In the genomic region with DNA sequence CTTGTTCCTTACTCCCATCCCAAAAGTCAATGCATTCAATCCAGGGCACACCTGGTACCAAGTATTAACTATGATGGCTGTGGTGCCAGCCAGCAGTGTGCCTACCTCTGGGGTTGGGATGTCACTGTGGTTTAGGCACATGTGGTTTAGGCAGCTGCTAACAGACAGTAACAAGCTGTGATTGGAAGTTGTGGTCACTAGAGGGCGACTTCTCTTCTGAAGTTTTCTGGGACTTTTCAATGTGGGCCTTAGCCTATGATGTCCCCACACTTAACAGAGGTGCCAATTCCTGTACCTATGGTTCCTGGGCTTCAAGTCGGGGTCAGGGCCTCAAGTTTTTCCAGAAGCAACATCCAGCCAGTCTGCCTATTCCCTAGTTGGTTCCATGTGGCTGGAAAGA, we compare ENCODE assay signal across 9 mouse cellular contexts. TPM values are rescaled to one million over a fixed set of nuclear protein-coding genes. Genes with fewer than 3 reads are reported as not detected.
DNase-seq lines count a peak whose midpoint lies in the region; ATAC-seq and TF ChIP-seq lines count a peak whose summit lies in the region.
"Had no signal": no experiment of that assay in that cellular context is flagged by ENCODE, and none has a peak within 500 bp of the region (broad histone marks: within the 10 kb centered on the region; RNA-seq: fewer than 3 reads in every experiment).

No protein-coding gene starts in this region.

- peak; percentile 73 for DNase-seq in hindbrain, embryonic 11.5 days (ENCODE audit: low spot score)
- DNase-seq in G1E (ENCODE audit: low spot score), result peak; percentile 19
- DNase-seq in frontal cortex, postnatal 36 days (ENCODE audit: low spot score in 2 of 2), result peak; percentile 17 to 51
- peak; percentile 56 for DNase-seq in lung, postnatal 0 days (ENCODE audit: low spot score)
- DNase-seq in thymus, postnatal 0 days (ENCODE audit: low spot score), result peak; percentile 75
- DNase-seq: liver, embryonic 13.5 days had no signal

- no peak for ATAC-seq in hindbrain, embryonic 11.5 days (ENCODE audit: low FRiP score)
- no peak for ATAC-seq in hindbrain, embryonic 12.5 days (ENCODE audit: low FRiP score)
- ATAC-seq in G1E (ENCODE audit: extremely low read depth, insufficient number of reproducible peaks, low FRiP score, poor library complexity, severe bottlenecking), result no peak
- ATAC-seq in lung, postnatal 0 days, result no peak

- no peaks in the 10 kb centered on the region for H3K9me3 ChIP-seq in hindbrain, embryonic 11.5 days (ENCODE audit: control insufficient read depth, low read length)
- no peaks in the 10 kb centered on the region for H3K9me3 ChIP-seq in hindbrain, embryonic 12.5 days (replicated peaks)
- no peaks in the 10 kb centered on the region for H3K9me3 ChIP-seq in G1E (replicated peaks)
- no peaks in the 10 kb centered on the region for H3K9me3 ChIP-seq in lung, postnatal 0 days (ENCODE audit: low read length)
- H3K9me3 ChIP-seq: liver, embryonic 13.5 days; stomach, embryonic 15.5 days had no signal

- H3K4me3 ChIP-seq in hindbrain, embryonic 11.5 days (ENCODE audit: low read depth, low read length), result no peak overlapping the region
- no peak overlapping the region for H3K4me3 ChIP-seq in hindbrain, embryonic 12.5 days
- H3K4me3 ChIP-seq in C2C12 (ENCODE audit: insufficient read depth, poor library complexity, severe bottlenecking) (no peak overlapping the region), G1E (ENCODE audit: low read depth, low read length) (no peak overlapping the region)
- no peak overlapping the region for H3K4me3 ChIP-seq in lung, postnatal 0 days (ENCODE audit: low read depth, low read length)
- H3K4me3 ChIP-seq: liver, embryonic 13.5 days; stomach, embryonic 15.5 days had no signal

- no peak overlapping the region for H3K9ac ChIP-seq in hindbrain, embryonic 11.5 days (ENCODE audit: low read depth, low read length)
- no peak overlapping the region for H3K9ac ChIP-seq in hindbrain, embryonic 12.5 days
- H3K9ac ChIP-seq in lung, postnatal 0 days (replicated peaks; ENCODE audit: low read depth), result no peak overlapping the region
- H3K9ac ChIP-seq: liver, embryonic 13.5 days; stomach, embryonic 15.5 days had no signal

- no peaks in the 10 kb centered on the region for H3K79me2 ChIP-seq in C2C12 (ENCODE audit: control insufficient read depth, insufficient read depth)

- TF ChIP-seq EP300 in lung, postnatal 0 days (IDR thresholded peaks at IDR 0.05), result no peak

- H3K79me3 ChIP-seq in C2C12 (ENCODE audit: low read depth), result no peaks in the 10 kb centered on the region

- H3K36me3 ChIP-seq in hindbrain, embryonic 11.5 days (ENCODE audit: control insufficient read depth, insufficient read depth, low read length), result no peaks in the 10 kb centered on the region
- no peaks in the 10 kb centered on the region for H3K36me3 ChIP-seq in hindbrain, embryonic 12.5 days
- H3K36me3 ChIP-seq in C2C12 (ENCODE audit: control insufficient read depth, insufficient read depth) (no peaks in the 10 kb centered on the region), G1E (replicated peaks) (no peaks in the 10 kb centered on the region)
- no peaks in the 10 kb centered on the region for H3K36me3 ChIP-seq in lung, postnatal 0 days (ENCODE audit: insufficient read depth, low read length)
- H3K36me3 ChIP-seq: liver, embryonic 13.5 days; stomach, embryonic 15.5 days had no signal

- H3K4me1 ChIP-seq in hindbrain, embryonic 11.5 days (replicated peaks; ENCODE audit: control insufficient read depth, insufficient read depth, low read length), result 0 out of 2 replicates have a peak, but pooled peaks cover 4% of the 10 kb centered on the region
- H3K4me1 ChIP-seq in hindbrain, embryonic 12.5 days, result peaks cover 21% of the 10 kb centered on the region
- peaks cover 7% of the 10 kb centered on the region for H3K4me1 ChIP-seq in G1E (ENCODE audit: insufficient read depth, low read depth, low read length)
- H3K4me1 ChIP-seq in lung, postnatal 0 days (ENCODE audit: insufficient read depth, low read depth, low read length), result peaks cover 8% of the 10 kb centered on the region; the same call in 1 of the 2 replicates

- TF ChIP-seq CTCF in C2C12 (IDR thresholded peaks at IDR 0.05; ENCODE audit: control insufficient read depth, insufficient read depth, insufficient read length), result peak; percentile 3
- TF ChIP-seq CTCF in G1E (IDR thresholded peaks at IDR 0.05; ENCODE audit: low read depth, low read length), result peak; percentile 2; the same call in 1 of the 2 replicates
- TF ChIP-seq CTCF in lung, postnatal 0 days (IDR thresholded peaks at IDR 0.05), result peak; percentile 76

- no peak overlapping the region for H3K27ac ChIP-seq in hindbrain, embryonic 11.5 days (ENCODE audit: low read depth, low read length)
- H3K27ac ChIP-seq in hindbrain, embryonic 12.5 days, result no peak overlapping the region
- H3K27ac ChIP-seq in lung, postnatal 0 days (ENCODE audit: low read length), result no peak overlapping the region
- H3K27ac ChIP-seq: liver, embryonic 13.5 days; stomach, embryonic 15.5 days had no signal

- no peak overlapping the region for H3ac ChIP-seq in C2C12 (ENCODE audit: control insufficient read depth, insufficient read length, low read depth)

- H3K4me2 ChIP-seq in hindbrain, embryonic 11.5 days (replicated peaks; ENCODE audit: low read depth, low read length), result no peak overlapping the region
- no peak overlapping the region for H3K4me2 ChIP-seq in hindbrain, embryonic 12.5 days (replicated peaks)
- no peak overlapping the region for H3K4me2 ChIP-seq in lung, postnatal 0 days (replicated peaks; ENCODE audit: low read depth, low read length)
- H3K4me2 ChIP-seq: liver, embryonic 13.5 days; stomach, embryonic 15.5 days had no signal

- no peaks in the 10 kb centered on the region for H3K27me3 ChIP-seq in hindbrain, embryonic 11.5 days (ENCODE audit: control insufficient read depth, insufficient read depth, low read length)
- H3K27me3 ChIP-seq in hindbrain, embryonic 12.5 days, result peaks cover 19% of the 10 kb centered on the region
- H3K27me3 ChIP-seq in C2C12 (ENCODE audit: control insufficient read depth, insufficient read depth, insufficient read length) (peaks cover 5% of the 10 kb centered on the region), G1E (ENCODE audit: insufficient read depth, low read length) (peaks cover 38% of the 10 kb centered on the region)
- H3K27me3 ChIP-seq in lung, postnatal 0 days (replicated peaks; ENCODE audit: insufficient read depth, low read length), result no peaks in the 10 kb centered on the region
- H3K27me3 ChIP-seq: stomach, embryonic 15.5 days had no signal

- WGBS in hindbrain, embryonic 11.5 days, result 11% methylated on average over 2 of the region's 2 CpGs
- 15% methylated on average over 2 of the region's 2 CpGs for WGBS in hindbrain, embryonic 12.5 days
- WGBS in lung, postnatal 0 days, result 8% methylated on average over 2 of the region's 2 CpGs

TF ChIP-seq in C2C12, 6 proteins besides CTCF, POLR2A, EP300 and RAD21:
- no peak for TF ChIP-seq MYOG (IDR thresholded peaks at IDR 0.05; ENCODE audit: control insufficient read depth, extremely low read depth, insufficient read length)
- TF ChIP-seq FOSL1 (IDR thresholded peaks at IDR 0.05; ENCODE audit: insufficient read depth, low read length, poor library complexity, severe bottlenecking), result no peak
- TF ChIP-seq CEBPB (IDR thresholded peaks at IDR 0.05; ENCODE audit: low read depth), result no peak
- no peak for TF ChIP-seq MAX (IDR thresholded peaks at IDR 0.05)

RNA-seq across cellular contexts. Expression of a gene that starts 45.0 kb away (rescaled TPM):
- 1.7 and 2.5 TPM in 2 replicates for polyA plus RNA-seq in hindbrain, embryonic 11.5 days (2014; fragmentation: Nextera tagmentation; extraction: Ambion mirVana)
- 1.0 and 2.0 TPM in 2 replicates for polyA plus RNA-seq in hindbrain, embryonic 12.5 days (2016; fragmentation: Nextera tagmentation; extraction: Ambion mirVana)
- polyA plus RNA-seq in C2C12 (2012; fragmentation: generic; extraction: Trizol) (not detected), G1E (2012) (not detected in 2 replicates)
- total RNA-seq in G1E (2014; fragmentation: Nextera tagmentation) (not detected in 2 replicates), G1E (2017) (0.12 TPM in 1 of 2 replicates, not detected in the other)
- polyA plus RNA-seq in lung, postnatal 0 days (2015; fragmentation: Nextera tagmentation; extraction: Ambion mirVana), result 11.8 and 13.0 TPM in 2 replicates
- polyA plus RNA-seq in thymus, postnatal 0 days (2015; fragmentation: Nextera tagmentation; extraction: Ambion mirVana), result 0.29 and 1.0 TPM in 2 replicates

RNA-seq across cellular contexts. Expression of a gene that starts 56.7 kb away (rescaled TPM):
- 0.27 and 0.88 TPM in 2 replicates for polyA plus RNA-seq in hindbrain, embryonic 11.5 days (2014; fragmentation: Nextera tagmentation; extraction: Ambion mirVana)
- polyA plus RNA-seq in hindbrain, embryonic 12.5 days (2016; fragmentation: Nextera tagmentation; extraction: Ambion mirVana), result 3.1 and 3.4 TPM in 2 replicates
- polyA plus RNA-seq in C2C12 (2012; fragmentation: generic; extraction: Trizol), result 2.7 TPM
- not detected in 2 replicates for total RNA-seq in G1E (2014; fragmentation: Nextera tagmentation)
- total RNA-seq in G1E (2017), result 0.12 and 0.33 TPM in 2 replicates
- not detected in 2 replicates for polyA plus RNA-seq in G1E (2012)
- polyA plus RNA-seq in lung, postnatal 0 days (2015; fragmentation: Nextera tagmentation; extraction: Ambion mirVana), result 0.65 and 0.72 TPM in 2 replicates
- 0.98 and 1.5 TPM in 2 replicates for polyA plus RNA-seq in thymus, postnatal 0 days (2015; fragmentation: Nextera tagmentation; extraction: Ambion mirVana)

Comparison
In these comparisons a context has a peak if more than half of its experiments do, and no peak if none do; other contexts are left out.
1. DNase-seq: peak in every context shown above with its lines; median percentile 75 in thymus, postnatal 0 days; 73 in hindbrain, embryonic 11.5 days; 56 in lung, postnatal 0 days; 34 in frontal cortex, postnatal 36 days; 19 in G1E.
2. CTCF ChIP-seq: peak in every context shown above with its lines; median percentile 76 in lung, postnatal 0 days; 3 in C2C12; 2 in G1E.